Mouse (Mus musculus) forebrain, embryonic 11.5 days (tissue): ENCODE results near the gene AC134908.4. TPM values are rescaled to one million over a fixed set of nuclear protein-coding genes. Genes with fewer than 3 reads are reported as not detected.
A peak's percentile ranks its signal among the peaks of the same experiment; 100 is the strongest.

Experiments used
- ATAC-seq: fragments of 200-750 bp; cut with Nextera tagmentation; replicated peaks from 2 replicates; pipeline ENCODE4 v1.8.0; 2017; ENCODE audit warnings: moderate TSS enrichment; ENCODE audit not compliant: low FRiP score
- DNase-seq: peaks from one replicate; pipeline ENCODE4 v3.0.0-alpha.2; 2017; ENCODE audit warnings: low spot score
- H3K27ac ChIP-seq: fragments of 300-500 bp; sonication (generic); 2 replicates; pipeline ENCODE4 v1.5.1; 2014; ENCODE audit warnings: low read depth, low read length
- H3K27me3 ChIP-seq: fragments of 300-500 bp; sonication (generic); 2 replicates; pipeline ENCODE4 v1.6.1; 2014; ENCODE audit warnings: mild to moderate bottlenecking, low read length, mixed read lengths; ENCODE audit not compliant: control insufficient read depth, insufficient read depth
- H3K36me3 ChIP-seq: fragments of 300-500 bp; sonication (generic); 2 replicates; pipeline ENCODE4 v1.6.1; 2014; ENCODE audit warnings: mild to moderate bottlenecking, low read length, moderate library complexity, mixed read lengths; ENCODE audit not compliant: control insufficient read depth, insufficient read depth
- H3K4me1 ChIP-seq: fragments of 300-500 bp; sonication (generic); replicated peaks from 2 replicates; pipeline ENCODE4 v1.6.1; 2014; ENCODE audit warnings: low read length, mixed read lengths; ENCODE audit not compliant: control insufficient read depth, insufficient read depth
- H3K4me2 ChIP-seq: fragments of 300-500 bp; sonication (generic); 2 replicates; pipeline ENCODE4 v1.6.1; 2014; ENCODE audit warnings: low read depth, mild to moderate bottlenecking, low read length, moderate library complexity, mixed read lengths; ENCODE audit not compliant: severe bottlenecking
- H3K4me3 ChIP-seq: fragments of 300-500 bp; sonication (generic); 2 replicates; pipeline ENCODE4 v1.5.1; 2014; ENCODE audit warnings: low read depth, low read length
- H3K9ac ChIP-seq: fragments of 300-500 bp; sonication (generic); 2 replicates; pipeline ENCODE4 v1.6.1; 2014; ENCODE audit warnings: low read length
- H3K9me3 ChIP-seq: fragments of 300-500 bp; sonication (generic); 2 replicates; pipeline ENCODE4 v1.6.1; 2016; ENCODE audit warnings: low read length, mixed read lengths; ENCODE audit not compliant: control insufficient read depth
- WGBS: fragments of 180-500 bp; shearing (Covaris S2); extraction: QIAGEN DNeasy Blood & Tissue Kit; methylation state at CpG from one replicate; pipeline ENCODE4 v1.1.7; 2014; 5-methylcytosine and 5-hydroxymethylcytosine counted together
- polyA plus RNA-seq: library from polyadenylated mRNA; unstranded; fragments of >200 nt; fragmentation: Nextera tagmentation; extraction: Ambion mirVana; gene quantifications from 2 replicates; pipeline ENCODE4 v1.2.1, GENCODE M21; 2014

AC134908.4 gene
- polyA plus RNA-seq, 1 experiment from 2014 or later, result not detected

DNA sequence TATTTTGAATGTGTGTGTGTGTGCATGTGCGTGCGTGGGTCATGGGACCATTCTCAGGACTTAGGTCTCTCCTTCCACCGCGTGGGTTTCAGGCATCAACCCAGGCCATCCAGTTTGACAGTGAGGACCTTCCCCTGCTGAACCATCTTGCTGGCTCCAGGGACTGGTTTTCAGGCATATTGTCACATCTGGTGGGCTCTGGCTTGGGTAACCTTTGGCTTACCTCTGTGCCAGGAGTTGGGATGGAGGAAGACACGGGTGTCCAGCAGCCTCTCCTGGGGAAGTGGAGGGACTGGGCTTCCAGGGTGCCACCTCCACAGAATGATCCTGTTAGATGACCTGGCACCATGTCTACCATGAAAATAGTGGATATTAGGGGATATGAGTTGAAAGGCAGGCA, 17.5 kb downstream of the AC134908.4 start:
- Histone ChIP-seq H3K36me3 (no peaks in the 10 kb centered on the region), H3K4me2 (no peak overlapping the region), H3K27ac (no peak overlapping the region), H3K4me1 (peaks cover 7% of the 10 kb centered on the region; the same call in 1 of the 2 replicates), H3K4me3 (no peak overlapping the region), H3K9me3 (no peaks in the 10 kb centered on the region), H3K9ac (no peak overlapping the region), H3K27me3 (no peaks in the 10 kb centered on the region)
- ATAC-seq (no peak), DNase-seq (no peak)
- WGBS, result 96% methylated on average over 5 of the region's 5 CpGs

DNA sequence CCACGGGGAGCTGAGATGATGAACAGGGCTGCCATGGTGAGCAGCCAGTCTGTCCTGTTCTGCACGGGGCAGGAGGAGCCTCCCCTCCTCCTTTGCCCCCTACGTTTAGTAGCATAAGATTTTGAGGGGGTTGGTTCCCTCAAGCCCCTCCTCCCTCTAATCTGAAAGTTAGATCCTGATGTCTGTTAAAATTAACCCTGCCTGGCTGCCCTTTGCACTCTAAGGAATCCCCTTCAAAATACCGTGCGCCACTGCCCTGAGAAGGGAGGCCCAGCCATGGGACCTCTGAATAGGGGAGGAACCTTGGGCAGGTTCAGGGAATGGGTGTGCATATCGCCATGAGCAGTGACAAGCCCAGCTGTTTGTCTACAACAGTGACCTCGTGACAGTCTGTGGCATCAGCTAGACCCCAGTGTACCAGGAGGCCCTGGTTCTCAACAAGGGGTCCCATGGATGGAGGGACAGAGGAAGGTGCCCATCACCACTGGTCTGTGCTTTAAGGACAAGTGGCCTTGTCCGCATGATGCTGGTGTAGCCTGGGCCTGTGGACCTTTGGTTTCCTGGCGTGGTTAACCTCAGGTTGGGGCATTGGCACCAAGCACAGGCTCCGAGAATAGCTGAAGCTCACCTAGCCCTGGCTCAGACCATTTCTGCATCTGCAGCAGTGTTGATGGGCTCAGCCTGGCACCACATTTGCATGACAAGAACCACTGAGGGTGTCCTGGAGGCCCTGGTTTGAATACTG, 20.0 kb downstream of the AC134908.4 start:
- H3K4me3 ChIP-seq, result no peak overlapping the region
- WGBS, result 82% methylated on average over 10 of the region's 10 CpGs

DNA sequence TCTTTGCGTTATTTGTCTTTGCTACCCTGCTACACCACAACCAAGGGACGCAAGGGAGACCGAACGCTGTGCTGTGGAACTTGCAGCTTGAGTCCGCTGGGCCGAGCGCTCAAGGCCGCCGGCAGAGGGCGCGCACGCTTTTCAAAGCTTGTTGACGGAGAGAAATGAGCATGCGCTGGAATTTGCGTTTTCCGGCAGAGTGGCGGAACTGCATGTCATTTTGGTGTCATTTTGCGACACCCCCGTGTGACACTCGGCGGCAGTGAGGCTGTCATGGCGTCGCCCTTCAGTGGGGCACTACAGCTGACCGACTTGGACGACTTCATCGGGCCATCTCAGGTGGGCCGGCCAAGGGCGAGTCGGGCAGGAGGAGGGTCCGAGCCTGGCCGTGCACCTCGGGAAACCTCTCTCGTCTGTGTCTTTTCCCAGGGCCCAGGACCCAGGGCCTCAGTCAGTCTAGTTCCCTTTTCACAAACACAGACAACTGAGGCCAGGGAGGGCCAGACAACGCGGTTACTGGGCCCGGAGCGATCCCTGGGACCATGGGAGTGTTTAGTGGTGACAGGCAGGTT, 21.8 kb downstream of the AC134908.4 start, which contains the start of gene Narfl:
Gene Narfl (plus strand): TSS at position 228 of the 572 bp plus-strand sequence.
- DNase-seq (peak; percentile 100), ATAC-seq (peak; percentile 79)
- WGBS, result under 1% methylated on average over 37 of the region's 37 CpGs
- peaks cover 7% of the 10 kb centered on the region; the same call in 1 of the 2 replicates for H3K4me1 ChIP-seq
- H3K27me3 ChIP-seq, result no peaks in the 10 kb centered on the region
- H3K4me2 ChIP-seq, result peak within 1 kb of the TSS; percentile 89
- no peak within 1 kb of the TSS for H3K27ac ChIP-seq
- no peaks in the 10 kb centered on the region for H3K36me3 ChIP-seq
- H3K9me3 ChIP-seq, result no peaks in the 10 kb centered on the region
- H3K4me3 ChIP-seq, result peak within 1 kb of the TSS; percentile 66
- peak within 1 kb of the TSS; percentile 81 for H3K9ac ChIP-seq

More for the DNA sequence above, 20.0 kb downstream of the AC134908.4 start:
- ATAC-seq (no peak), DNase-seq (no peak)
- no peaks in the 10 kb centered on the region for H3K27me3 ChIP-seq
- no peak overlapping the region for H3K27ac ChIP-seq
- no peak overlapping the region for H3K9ac ChIP-seq
- H3K4me1 ChIP-seq, result peaks cover 7% of the 10 kb centered on the region; the same call in 1 of the 2 replicates
- no peaks in the 10 kb centered on the region for H3K36me3 ChIP-seq
- H3K9me3 ChIP-seq, result no peaks in the 10 kb centered on the region
- no peak overlapping the region for H3K4me2 ChIP-seq

DNA sequence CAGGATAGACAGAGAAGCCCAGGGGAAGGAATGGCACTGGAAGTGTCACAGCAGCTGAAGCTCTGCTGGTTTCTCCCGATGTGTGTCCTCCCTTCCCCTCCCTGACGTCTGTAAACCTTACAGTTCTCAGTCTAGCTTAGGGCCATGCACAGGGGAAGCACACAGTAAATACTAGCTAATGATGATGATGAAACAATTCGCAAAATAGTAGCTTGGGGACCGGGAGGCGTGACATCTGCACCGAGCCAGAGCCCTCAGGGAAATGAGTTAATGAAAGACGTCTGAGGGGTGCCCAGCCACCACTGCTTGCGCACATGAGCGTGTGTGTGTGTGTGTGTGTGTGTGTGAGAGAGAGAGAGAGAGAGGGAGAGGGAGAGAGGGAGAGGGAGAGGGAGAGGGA, 26.1 kb downstream of the AC134908.4 start:
- Histone ChIP-seq H3K4me1 (peaks cover 5% of the 10 kb centered on the region; the same call in 1 of the 2 replicates), H3K36me3 (no peaks in the 10 kb centered on the region), H3K27ac (no peak overlapping the region), H3K9me3 (no peaks in the 10 kb centered on the region), H3K27me3 (peaks cover 4% of the 10 kb centered on the region; the same call in 1 of the 2 replicates), H3K4me2 (no peak overlapping the region), H3K4me3 (no peak overlapping the region), H3K9ac (no peak overlapping the region)
- no peak for DNase-seq
- WGBS, result 55% methylated on average over 9 of the region's 9 CpGs
- no peak for ATAC-seq

DNA sequence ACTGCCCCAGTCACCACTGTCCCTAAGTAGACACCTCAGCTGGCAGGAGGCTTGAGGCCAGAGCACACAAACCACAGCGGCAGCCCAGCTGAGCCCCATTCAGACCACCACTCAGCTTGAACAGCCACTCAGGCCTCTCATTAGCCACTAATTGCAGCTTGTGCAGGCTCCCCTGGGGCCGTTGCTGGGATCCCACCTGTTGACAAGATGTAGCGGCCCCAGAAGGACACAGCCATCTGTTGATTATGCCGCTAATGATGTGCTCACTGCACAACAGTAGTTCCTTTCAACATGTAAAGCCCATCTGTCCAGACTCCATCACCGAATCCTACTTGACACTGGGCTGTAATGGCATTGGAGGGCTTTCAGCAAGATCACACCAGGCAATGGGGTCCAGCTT, 29.6 kb downstream of the AC134908.4 start:
- no peaks in the 10 kb centered on the region for H3K36me3 ChIP-seq
- ATAC-seq (peak; percentile 83), DNase-seq (peak; percentile 85)
- H3K4me3 ChIP-seq, result no peak overlapping the region
- no peak overlapping the region for H3K4me2 ChIP-seq
- no peak overlapping the region for H3K27ac ChIP-seq
- 0 out of 2 replicates have a peak, but pooled peaks cover 2% of the 10 kb centered on the region for H3K4me1 ChIP-seq
- H3K27me3 ChIP-seq, result peaks cover 4% of the 10 kb centered on the region; the same call in 1 of the 2 replicates
- H3K9ac ChIP-seq, result no peak overlapping the region
- H3K9me3 ChIP-seq, result no peaks in the 10 kb centered on the region
- 22% methylated on average over 5 of the region's 5 CpGs for WGBS

DNA sequence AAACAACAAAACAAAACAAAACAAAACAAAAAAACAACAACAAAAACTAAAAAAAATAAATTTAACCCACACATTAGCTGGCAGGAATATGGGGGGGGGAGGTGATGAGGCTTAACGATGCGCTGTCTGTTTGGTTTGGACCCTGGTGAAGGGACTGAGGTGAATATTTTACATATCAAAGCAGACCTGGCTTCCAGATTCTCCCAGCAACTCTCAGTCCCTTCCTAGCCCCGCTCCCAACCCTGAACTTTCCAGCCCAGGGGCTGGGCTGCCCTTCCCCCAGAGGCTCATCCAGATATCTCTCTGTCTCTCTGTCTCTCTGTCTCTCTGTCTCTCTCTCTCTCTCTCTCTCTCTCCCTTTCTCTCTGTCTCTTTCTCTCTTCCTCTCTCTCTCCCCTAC, 32.9 kb downstream of the AC134908.4 start:
- Histone ChIP-seq H3K27ac (no peak overlapping the region), H3K36me3 (no peaks in the 10 kb centered on the region), H3K9me3 (no peaks in the 10 kb centered on the region), H3K4me1 (0 out of 2 replicates have a peak, but pooled peaks cover 2% of the 10 kb centered on the region), H3K4me2 (no peak overlapping the region), H3K9ac (no peak overlapping the region), H3K27me3 (0 out of 2 replicates have a peak, but pooled peaks cover 2% of the 10 kb centered on the region), H3K4me3 (no peak overlapping the region)
- ATAC-seq, result no peak
- DNase-seq, result no peak
- WGBS, result 45% methylated on average over 3 of the region's 3 CpGs

DNA sequence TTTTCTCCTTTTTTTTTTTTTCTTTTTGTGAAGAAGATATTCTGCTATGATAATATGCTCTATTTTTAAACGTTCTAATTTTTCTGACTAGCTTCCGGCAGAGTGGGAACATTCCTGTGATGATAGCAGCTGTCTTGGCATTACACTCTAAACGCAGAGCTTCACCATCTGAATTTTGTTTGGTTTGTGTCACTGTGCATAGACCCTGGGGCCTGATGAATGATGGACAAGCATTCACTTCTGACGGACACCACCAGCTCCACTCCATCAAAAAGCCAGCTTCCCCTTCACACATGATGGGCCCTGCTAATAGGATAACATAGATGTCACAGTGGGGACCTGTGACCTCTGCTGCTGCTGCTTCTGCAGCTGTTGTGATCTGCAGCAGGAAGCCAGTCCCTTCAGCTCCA, 33.9 kb downstream of the AC134908.4 start:
- DNase-seq, result no peak
- H3K27me3 ChIP-seq, result no peaks in the 10 kb centered on the region
- no peak overlapping the region for H3K27ac ChIP-seq
- no peaks in the 10 kb centered on the region for H3K36me3 ChIP-seq
- H3K4me2 ChIP-seq, result no peak overlapping the region
- 66% methylated on average over 4 of the region's 4 CpGs for WGBS
- H3K4me3 ChIP-seq, result no peak overlapping the region
- H3K9me3 ChIP-seq, result no peaks in the 10 kb centered on the region
- H3K4me1 ChIP-seq, result 0 out of 2 replicates have a peak, but pooled peaks cover 2% of the 10 kb centered on the region
- no peak overlapping the region for H3K9ac ChIP-seq
- ATAC-seq, result no peak

DNA sequence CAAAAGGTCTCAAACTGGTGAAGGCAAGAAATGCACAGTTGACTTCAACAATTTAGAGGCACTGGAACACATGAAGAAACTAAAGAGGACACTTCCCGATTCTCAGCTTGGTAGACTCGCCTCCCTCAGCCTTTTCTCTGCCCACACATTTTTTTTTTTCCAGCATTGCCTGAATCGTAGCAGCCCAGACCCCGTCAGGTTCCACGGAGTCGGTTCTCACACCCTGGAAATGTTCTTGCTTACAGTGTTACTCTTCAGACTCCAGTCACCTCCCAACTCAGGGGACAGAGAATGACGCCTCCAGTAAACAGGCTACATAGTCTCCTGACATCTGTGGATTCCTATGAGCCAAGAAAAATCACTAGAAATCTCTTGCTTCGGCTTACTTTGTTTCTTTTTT, 35.3 kb downstream of the AC134908.4 start:
- no peak overlapping the region for H3K4me3 ChIP-seq
- no peak for DNase-seq
- ATAC-seq, result no peak
- H3K36me3 ChIP-seq, result no peaks in the 10 kb centered on the region
- WGBS, result 79% methylated on average over 8 of the region's 8 CpGs
- no peaks in the 10 kb centered on the region for H3K4me1 ChIP-seq
- no peak overlapping the region for H3K27ac ChIP-seq
- H3K27me3 ChIP-seq, result no peaks in the 10 kb centered on the region
- no peak overlapping the region for H3K4me2 ChIP-seq
- no peaks in the 10 kb centered on the region for H3K9me3 ChIP-seq
- no peak overlapping the region for H3K9ac ChIP-seq
